Mouse (Mus musculus) hindbrain, embryonic 12.5 days (tissue): ENCODE measurements around the gene Actr3. TPM values are rescaled to one million over a fixed set of nuclear protein-coding genes. Genes with fewer than 3 reads are reported as not detected.

ENCODE experiments used
- ATAC-seq: fragments of 200-750 bp; cut with Nextera tagmentation; 2 replicates; pipeline ENCODE4 v1.8.0; 2017; ENCODE audit warnings: moderate TSS enrichment; ENCODE audit not compliant: low FRiP score
- H3K27ac ChIP-seq: fragments of 300-500 bp; sonication (generic); 2 replicates; pipeline ENCODE4 v1.5.1; 2016; ENCODE audit warnings: mild to moderate bottlenecking
- H3K27me3 ChIP-seq: fragments of 300-500 bp; sonication (generic); 2 replicates; pipeline ENCODE4 v1.6.1; 2016; ENCODE audit warnings: mild to moderate bottlenecking
- H3K36me3 ChIP-seq: fragments of 300-500 bp; sonication (generic); 2 replicates; pipeline ENCODE4 v1.6.1; 2016; ENCODE audit warnings: mild to moderate bottlenecking
- H3K4me1 ChIP-seq: fragments of 300-500 bp; sonication (generic); 2 replicates; pipeline ENCODE4 v1.6.1; 2016
- H3K4me2 ChIP-seq: fragments of 300-500 bp; sonication (generic); replicated peaks from 2 replicates; pipeline ENCODE4 v1.6.1; 2016; ENCODE audit warnings: mild to moderate bottlenecking
- H3K4me3 ChIP-seq: fragments of 300-500 bp; sonication (generic); 2 replicates; pipeline ENCODE4 v1.5.1; 2016; ENCODE audit warnings: mild to moderate bottlenecking
- H3K9ac ChIP-seq: fragments of 300-500 bp; sonication (generic); 2 replicates; pipeline ENCODE4 v1.6.1; 2016; ENCODE audit warnings: mild to moderate bottlenecking, moderate library complexity
- H3K9me3 ChIP-seq: fragments of 300-500 bp; sonication (generic); replicated peaks from 2 replicates; pipeline ENCODE4 v1.6.1; 2016; ENCODE audit warnings: mild to moderate bottlenecking
- WGBS: fragments of 180-500 bp; shearing (Covaris S2); methylation state at CpG from one replicate; pipeline ENCODE4 v1.1.7; 2016; 5-methylcytosine and 5-hydroxymethylcytosine counted together
- polyA plus RNA-seq: library from polyadenylated mRNA; unstranded; fragments of >200 nt; fragmentation: Nextera tagmentation; extraction: Ambion mirVana; gene quantifications from 2 replicates; pipeline ENCODE4 v1.2.1, GENCODE M21; 2016

Gene Actr3
- polyA plus RNA-seq, 1 experiment from 2014 or later: 249 TPM

- no peak for ATAC-seq
- Histone ChIP-seq H3K4me3 (no peak overlapping the region), H3K27ac (no peak overlapping the region), H3K4me1 (no peaks in the 10 kb centered on the region), H3K9ac (no peak overlapping the region), H3K27me3 (no peaks in the 10 kb centered on the region), H3K36me3 (no peaks in the 10 kb centered on the region), H3K4me2 (no peak overlapping the region), H3K9me3 (no peaks in the 10 kb centered on the region)
- WGBS: 84% methylated on average over 2 of the region's 2 CpGs
Measured at GRCm38 (mm10) chr1:125463349-125463748, 27.8 kb upstream of the Actr3 start.

GRCm38 (mm10) chr1:125462917-125463316, 27.4 kb upstream of the Actr3 start:
- Histone ChIP-seq H3K27ac (no peak overlapping the region), H3K4me1 (no peaks in the 10 kb centered on the region), H3K36me3 (no peaks in the 10 kb centered on the region), H3K27me3 (no peaks in the 10 kb centered on the region), H3K4me2 (no peak overlapping the region), H3K4me3 (no peak overlapping the region), H3K9ac (no peak overlapping the region), H3K9me3 (no peaks in the 10 kb centered on the region)
- ATAC-seq: no peak
- 79% methylated on average over 1 of the region's 1 CpGs for WGBS

DNA sequence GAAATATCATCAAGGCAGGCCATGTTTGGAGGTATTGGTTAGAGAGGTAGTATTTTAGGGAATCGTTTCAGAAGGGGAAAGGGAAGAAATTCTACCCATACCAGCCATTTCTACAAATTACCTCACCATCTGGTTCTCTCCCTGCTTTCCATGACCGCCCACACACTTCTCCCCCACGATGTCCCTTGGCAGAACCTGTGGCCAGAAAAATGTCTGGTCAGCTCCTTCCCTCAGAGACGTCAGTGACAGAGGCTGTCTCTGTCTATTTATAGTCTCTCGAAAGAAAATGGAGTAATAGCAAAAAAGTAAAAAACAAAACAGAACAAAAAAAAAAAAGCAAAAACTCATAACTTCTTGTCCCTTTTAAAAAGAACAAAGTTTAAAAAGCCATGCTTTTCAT, 23.0 kb upstream of the Actr3 start:
- H3K9ac ChIP-seq: no peak overlapping the region
- 76% methylated on average over 5 of the region's 5 CpGs for WGBS
- no peak overlapping the region for H3K4me3 ChIP-seq
- H3K9me3 ChIP-seq: no peaks in the 10 kb centered on the region
- H3K36me3 ChIP-seq: no peaks in the 10 kb centered on the region
- no peak for ATAC-seq
- H3K27ac ChIP-seq: no peak overlapping the region
- no peak overlapping the region for H3K4me2 ChIP-seq
- H3K27me3 ChIP-seq: no peaks in the 10 kb centered on the region
- no peaks in the 10 kb centered on the region for H3K4me1 ChIP-seq

DNA sequence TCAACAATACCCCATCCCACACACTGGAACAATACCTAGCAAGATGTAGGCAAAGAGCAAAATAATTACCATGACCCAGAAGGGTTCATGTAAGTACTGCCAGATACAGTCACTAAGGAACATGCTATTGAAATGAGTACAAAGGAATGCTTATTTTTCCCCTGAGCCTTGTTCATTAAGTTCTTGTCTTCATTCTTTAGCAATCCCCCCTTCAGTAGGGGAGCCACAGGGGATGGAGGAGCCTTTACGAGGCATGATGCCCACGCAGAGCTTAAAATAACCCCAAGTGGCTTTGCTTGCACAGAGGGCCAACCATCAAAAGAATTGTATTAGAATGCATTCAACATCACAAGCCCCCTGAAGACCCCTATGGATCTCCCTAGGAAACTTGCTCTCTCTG, 19.6 kb upstream of the Actr3 start:
- no peak overlapping the region for H3K4me3 ChIP-seq
- WGBS: 5% methylated on average over 2 of the region's 2 CpGs
- no peaks in the 10 kb centered on the region for H3K27me3 ChIP-seq
- no peak for ATAC-seq
- no peak overlapping the region for H3K4me2 ChIP-seq
- H3K9me3 ChIP-seq: no peaks in the 10 kb centered on the region
- H3K36me3 ChIP-seq: no peaks in the 10 kb centered on the region
- no peaks in the 10 kb centered on the region for H3K4me1 ChIP-seq
- H3K27ac ChIP-seq: no peak overlapping the region
- H3K9ac ChIP-seq: no peak overlapping the region

DNA sequence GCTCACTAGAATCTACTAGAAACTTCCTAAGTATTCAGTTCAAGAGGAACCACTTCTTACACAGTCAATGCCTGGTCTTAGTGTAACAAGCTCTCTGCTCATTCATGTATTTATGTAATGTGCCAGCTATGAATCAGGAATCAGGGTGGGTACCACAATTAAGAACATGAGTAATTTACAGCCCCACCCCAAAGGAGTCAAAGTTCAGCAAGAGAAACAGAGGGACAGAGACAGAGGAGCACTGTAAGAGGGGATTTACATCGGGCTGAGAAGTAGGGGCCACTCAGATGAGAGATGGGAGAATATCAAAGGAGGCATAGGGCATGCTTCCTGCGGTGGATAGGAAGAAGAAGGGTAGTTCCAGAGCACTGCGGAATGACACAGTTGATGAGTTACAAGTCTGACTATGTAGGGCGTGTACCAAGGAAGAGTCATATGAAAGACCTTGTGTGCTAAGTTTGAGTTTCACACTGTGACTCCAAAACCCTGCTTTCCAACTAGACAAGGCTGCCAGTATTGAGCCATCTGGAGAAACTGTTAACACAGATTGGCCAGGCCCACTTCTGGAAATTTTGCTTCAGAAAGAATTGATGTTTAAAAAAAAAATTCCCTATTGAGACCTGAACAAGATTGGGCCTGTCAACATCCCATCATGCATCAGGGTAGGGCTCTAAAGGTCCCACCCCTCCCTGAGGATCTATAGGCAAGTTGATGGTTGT, 14.9 kb upstream of the Actr3 start:
- Histone ChIP-seq H3K27ac (no peak overlapping the region), H3K9ac (no peak overlapping the region), H3K4me1 (no peaks in the 10 kb centered on the region), H3K4me3 (no peak overlapping the region), H3K36me3 (no peaks in the 10 kb centered on the region), H3K27me3 (no peaks in the 10 kb centered on the region), H3K9me3 (no peaks in the 10 kb centered on the region), H3K4me2 (no peak overlapping the region)
- WGBS: 90% methylated on average over 4 of the region's 4 CpGs
- no peak for ATAC-seq

- H3K4me1 ChIP-seq: no peaks in the 10 kb centered on the region
- H3K27ac ChIP-seq: no peak overlapping the region
- no peaks in the 10 kb centered on the region for H3K27me3 ChIP-seq
- ATAC-seq: no peak
- H3K36me3 ChIP-seq: no peaks in the 10 kb centered on the region
- H3K4me2 ChIP-seq: no peak overlapping the region
- no peak overlapping the region for H3K9ac ChIP-seq
- no peak overlapping the region for H3K4me3 ChIP-seq
- H3K9me3 ChIP-seq: no peaks in the 10 kb centered on the region
Measured at GRCm38 (mm10) chr1:125447926-125448325, 12.4 kb upstream of the Actr3 start.

- H3K27me3 ChIP-seq: no peaks in the 10 kb centered on the region
- no peak overlapping the region for H3K27ac ChIP-seq
- no peak for ATAC-seq
- WGBS: 83% methylated on average over 7 of the region's 7 CpGs
- H3K4me1 ChIP-seq: no peaks in the 10 kb centered on the region
- H3K9ac ChIP-seq: no peak overlapping the region
- no peak overlapping the region for H3K4me3 ChIP-seq
- no peaks in the 10 kb centered on the region for H3K9me3 ChIP-seq
- no peak overlapping the region for H3K4me2 ChIP-seq
- H3K36me3 ChIP-seq: no peaks in the 10 kb centered on the region
Measured at GRCm38 (mm10) chr1:125441679-125442078, 6.2 kb upstream of the Actr3 start.

DNA sequence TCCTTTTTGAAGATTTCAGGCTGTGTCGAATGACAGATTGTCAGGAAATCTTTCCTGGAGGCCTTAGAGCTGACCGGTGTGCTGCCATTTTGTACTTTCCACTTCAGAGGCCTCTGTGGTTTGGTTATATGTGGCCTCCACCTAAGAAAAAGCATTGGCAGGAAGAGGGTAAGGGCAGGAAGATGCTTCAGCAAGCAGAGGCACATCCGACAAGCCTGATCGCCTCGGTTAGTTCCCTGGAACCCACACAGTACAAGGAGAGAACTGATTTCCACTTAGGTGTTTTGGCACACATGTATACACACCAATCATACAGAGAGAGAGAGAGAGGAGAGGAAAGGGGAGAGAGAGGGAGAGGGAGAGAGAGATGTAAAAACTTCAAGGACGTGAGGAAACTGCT, 5.7 kb upstream of the Actr3 start:
- Histone ChIP-seq H3K9me3 (no peaks in the 10 kb centered on the region), H3K4me2 (no peak overlapping the region), H3K27me3 (no peaks in the 10 kb centered on the region), H3K9ac (no peak overlapping the region), H3K4me3 (no peak overlapping the region), H3K36me3 (no peaks in the 10 kb centered on the region), H3K4me1 (0 out of 2 replicates have a peak, but pooled peaks cover under 1% of the 10 kb centered on the region), H3K27ac (no peak overlapping the region)
- WGBS: 86% methylated on average over 6 of the region's 6 CpGs
- ATAC-seq: no peak

DNA sequence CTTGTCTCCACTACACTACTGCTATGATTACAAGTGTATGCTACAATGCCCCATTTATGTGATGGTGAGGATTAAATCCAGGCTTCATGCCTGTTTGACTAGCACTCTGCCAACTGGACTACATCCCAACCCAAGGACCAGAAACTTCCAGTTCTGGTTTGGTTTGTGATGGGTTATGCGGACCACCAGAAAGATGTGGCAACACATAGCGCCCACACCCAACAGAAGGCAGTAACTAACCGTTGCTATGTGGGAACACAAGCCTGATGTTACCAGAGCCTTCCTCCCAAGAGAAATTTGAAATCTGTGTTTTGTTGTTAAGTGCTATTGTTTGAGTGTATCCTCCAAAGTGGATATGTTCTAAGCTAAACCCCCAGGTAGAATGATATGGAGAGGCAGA, 4.0 kb upstream of the Actr3 start:
- no peak for ATAC-seq
- H3K4me1 ChIP-seq: 0 out of 2 replicates have a peak, but pooled peaks cover 4% of the 10 kb centered on the region
- no peak overlapping the region for H3K4me2 ChIP-seq
- H3K27me3 ChIP-seq: no peaks in the 10 kb centered on the region
- no peak overlapping the region for H3K27ac ChIP-seq
- H3K9ac ChIP-seq: no peak overlapping the region
- 91% methylated on average over 3 of the region's 3 CpGs for WGBS
- H3K4me3 ChIP-seq: no peak overlapping the region
- H3K36me3 ChIP-seq: no peaks in the 10 kb centered on the region
- no peaks in the 10 kb centered on the region for H3K9me3 ChIP-seq

DNA sequence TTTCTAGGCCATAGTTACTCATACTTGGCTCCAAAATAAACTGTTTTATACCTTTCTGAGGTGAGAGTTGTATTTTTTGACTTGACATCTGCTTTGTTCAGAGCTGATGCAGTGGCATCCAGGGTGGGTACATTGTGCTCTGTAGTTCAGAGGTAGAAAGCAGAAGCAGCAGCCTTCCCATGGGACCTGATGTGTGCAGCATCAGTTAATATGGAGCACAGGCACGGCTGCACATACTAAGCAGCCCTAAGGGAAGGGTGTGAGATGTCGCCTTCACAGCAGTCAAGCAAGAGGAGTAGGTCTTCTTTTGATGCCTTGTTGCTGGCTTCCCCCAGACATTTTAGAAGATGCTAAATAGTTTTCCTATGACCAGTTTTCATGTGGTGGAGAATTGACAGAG, 3.3 kb upstream of the Actr3 start:
- no peaks in the 10 kb centered on the region for H3K36me3 ChIP-seq

DNA sequence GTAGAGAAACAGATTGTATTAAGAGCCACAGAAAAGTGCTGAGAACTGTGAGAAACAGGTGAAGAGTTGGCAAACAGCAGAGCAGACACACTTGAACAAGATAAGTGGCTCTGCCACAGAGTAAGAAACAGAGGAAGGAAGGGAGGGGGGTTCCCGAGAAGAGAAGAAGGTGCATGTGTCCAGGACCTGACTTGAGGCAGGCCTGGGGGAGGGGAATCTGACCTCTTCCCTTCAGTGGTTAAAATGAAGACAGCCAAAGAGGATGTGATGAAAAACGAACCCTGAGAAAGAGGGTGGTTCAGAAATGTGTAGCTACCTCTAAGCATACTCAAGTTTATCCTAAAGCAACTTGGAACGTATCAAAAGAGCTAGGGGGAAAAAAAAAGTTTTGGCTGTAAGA, 2.4 kb upstream of the Actr3 start:
- ATAC-seq: no peak
- Histone ChIP-seq H3K27ac (no peak overlapping the region), H3K4me3 (no peak overlapping the region), H3K9ac (no peak overlapping the region), H3K36me3 (no peaks in the 10 kb centered on the region), H3K4me1 (peaks cover 12% of the 10 kb centered on the region), H3K27me3 (no peaks in the 10 kb centered on the region), H3K9me3 (no peaks in the 10 kb centered on the region), H3K4me2 (no peak overlapping the region)
- 62% methylated on average over 3 of the region's 3 CpGs for WGBS

More for the DNA sequence above, 3.3 kb upstream of the Actr3 start:
- WGBS: 76% methylated on average over 2 of the region's 2 CpGs
- Histone ChIP-seq H3K4me1 (peaks cover 7% of the 10 kb centered on the region), H3K27me3 (no peaks in the 10 kb centered on the region), H3K4me3 (no peak overlapping the region), H3K9me3 (no peaks in the 10 kb centered on the region), H3K4me2 (no peak overlapping the region), H3K9ac (no peak overlapping the region), H3K27ac (no peak overlapping the region)
- ATAC-seq: no peak

DNA sequence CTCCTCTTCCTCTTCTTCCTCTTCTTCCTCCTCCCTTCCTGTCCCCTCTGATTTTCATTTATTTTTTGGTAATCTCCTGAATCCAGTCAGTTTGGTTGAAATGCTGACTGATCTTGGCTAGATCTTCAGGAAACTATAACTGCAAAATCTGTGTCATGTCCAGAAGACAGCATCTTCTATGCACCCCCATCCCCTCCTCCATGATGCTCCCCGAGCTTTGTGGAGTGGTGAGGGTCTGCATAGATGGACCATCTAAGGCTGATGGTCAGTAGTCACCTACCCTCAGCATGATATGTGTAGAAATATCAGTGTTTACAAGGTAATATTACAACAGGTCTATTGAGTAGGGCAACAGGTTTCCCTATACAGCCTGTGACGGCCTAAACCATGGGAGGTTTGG, 1.6 kb upstream of the Actr3 start:
- 92% methylated on average over 2 of the region's 2 CpGs for WGBS
- Histone ChIP-seq H3K9ac (no peak overlapping the region), H3K27me3 (no peaks in the 10 kb centered on the region), H3K4me3 (no peak overlapping the region), H3K36me3 (no peaks in the 10 kb centered on the region), H3K27ac (no peak overlapping the region), H3K4me2 (no peak overlapping the region), H3K9me3 (no peaks in the 10 kb centered on the region), H3K4me1 (peaks cover 18% of the 10 kb centered on the region)
- no peak for ATAC-seq

DNA sequence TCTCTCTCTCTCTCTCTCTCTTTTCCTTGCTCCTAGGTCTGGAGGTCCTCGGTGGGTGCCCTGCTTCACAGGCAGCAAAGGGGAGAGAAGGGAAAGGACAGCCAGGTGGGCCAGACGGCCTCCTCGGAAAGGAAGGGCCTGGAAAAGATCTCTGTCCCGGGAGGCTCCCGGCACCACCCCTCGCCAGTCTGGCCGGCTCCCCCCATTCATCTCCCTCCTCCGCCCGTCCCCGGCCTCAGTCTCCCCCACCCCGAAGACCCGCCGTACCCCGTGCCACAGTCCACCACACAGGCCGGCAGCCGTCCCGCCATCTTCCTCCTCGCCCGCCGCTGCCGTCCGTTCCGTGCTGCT, 534 bp downstream of the Actr3 start:
- Histone ChIP-seq H3K36me3 (no peaks in the 10 kb centered on the region), H3K9ac (peak overlapping the region; percentile 96), H3K4me3 (peak overlapping the region; percentile 81), H3K27ac (peak overlapping the region; percentile 99), H3K27me3 (no peaks in the 10 kb centered on the region), H3K4me2 (peak overlapping the region; percentile 63), H3K9me3 (no peaks in the 10 kb centered on the region), H3K4me1 (peaks cover 21% of the 10 kb centered on the region)
- WGBS: 1% methylated on average over 20 of the region's 23 CpGs
- ATAC-seq: no peak
